Mouse (Mus musculus): ENCODE data around the gene Zdhhc17.

Gene Zdhhc17

DNA sequence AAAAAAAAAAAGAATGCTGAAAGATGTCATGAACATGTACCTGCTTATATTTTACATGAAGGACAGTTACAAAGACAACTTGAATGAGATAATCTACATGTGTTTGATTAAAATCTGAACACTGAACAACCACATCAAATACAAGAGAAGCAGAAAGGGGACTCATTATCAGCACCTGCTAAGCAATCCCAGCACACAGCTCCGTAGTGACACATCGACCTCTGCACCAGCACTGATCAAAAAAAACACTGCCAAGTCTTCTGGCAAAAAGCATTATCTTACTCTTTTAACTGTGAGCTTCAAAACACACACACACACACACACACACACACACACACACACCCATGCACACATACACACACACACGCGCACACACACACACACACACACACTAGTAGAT lies 58.2 kb downstream of the Zdhhc17 start:
- no peak for DNase-seq

DNA sequence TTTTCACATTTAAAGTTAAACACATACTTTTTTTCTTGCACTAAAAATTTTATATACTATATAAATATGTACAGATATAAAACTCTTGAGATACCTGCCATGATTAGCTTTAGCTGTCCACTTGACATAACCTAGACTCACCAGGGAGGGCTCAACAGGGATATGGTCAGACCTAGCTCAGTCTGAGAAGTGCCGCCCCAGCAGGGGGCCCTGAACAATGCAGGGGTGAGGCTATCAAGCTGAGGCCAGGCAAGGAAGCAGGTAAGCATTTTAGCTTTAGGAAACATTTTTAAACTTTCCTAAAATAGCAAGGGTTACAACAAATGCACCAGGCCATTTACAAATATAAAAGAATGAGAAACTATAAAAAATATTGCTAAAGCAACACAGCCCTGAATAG lies 58.8 kb downstream of the Zdhhc17 start:
- DNase-seq: no peak

DNA sequence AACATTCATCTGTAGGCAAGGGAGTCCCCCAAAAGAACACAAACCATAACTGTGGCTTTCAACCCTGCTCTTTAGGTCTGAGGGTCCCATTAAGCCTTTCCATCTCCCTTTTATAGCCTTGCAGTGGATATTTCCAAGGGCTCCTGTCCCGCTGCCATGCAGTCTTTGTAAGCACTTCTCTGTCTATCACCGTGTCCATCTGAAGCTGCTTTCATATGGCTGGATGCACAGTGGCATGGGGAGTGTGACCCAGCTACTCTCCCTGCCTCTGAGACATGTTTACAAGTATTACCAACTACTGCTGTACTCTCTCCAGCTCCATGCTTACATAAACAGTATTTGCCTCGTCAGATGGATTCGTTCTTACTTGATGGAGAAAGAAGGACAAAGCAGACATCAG lies 62.4 kb downstream of the Zdhhc17 start:
- DNase-seq: no peak

DNA sequence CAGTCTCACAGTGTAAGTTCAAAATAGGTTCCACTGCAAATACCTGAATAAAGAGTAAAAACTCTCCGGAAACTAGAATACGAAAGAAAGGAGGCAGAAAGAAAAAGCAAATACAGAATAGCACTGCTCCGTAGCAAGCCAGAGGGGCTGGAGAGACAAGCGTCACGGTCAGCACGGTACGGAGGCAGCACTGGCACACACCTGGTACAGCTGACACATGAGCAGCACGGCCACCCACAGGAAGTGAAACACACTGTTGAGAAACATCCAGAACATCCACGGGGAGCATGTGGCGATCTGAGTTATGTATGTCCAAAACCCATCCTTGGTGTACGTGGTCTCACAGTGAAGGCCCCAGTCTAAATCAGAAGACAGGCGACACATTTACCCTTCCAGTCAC lies 64.0 kb downstream of the Zdhhc17 start:
- no peak for DNase-seq

DNA sequence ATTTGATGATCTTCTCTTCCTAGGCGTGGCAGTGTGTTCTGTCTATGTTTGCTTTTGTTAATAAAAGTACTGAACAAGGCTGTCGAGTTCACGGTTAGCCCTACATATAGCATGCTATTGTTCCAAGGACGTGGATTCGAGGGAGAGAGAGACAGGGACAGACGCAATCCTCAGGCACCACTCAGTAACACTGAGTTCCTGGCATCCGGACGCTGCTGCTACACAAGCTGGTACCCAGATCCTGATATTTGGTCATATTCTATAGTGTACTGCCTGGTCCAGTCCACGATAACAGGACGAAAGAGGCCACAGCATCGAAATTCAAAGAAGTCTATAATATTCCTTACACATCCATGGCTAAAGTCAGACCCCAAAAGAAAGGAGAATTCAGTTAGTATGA lies 65.8 kb downstream of the Zdhhc17 start:
- DNase-seq: no peak

DNA sequence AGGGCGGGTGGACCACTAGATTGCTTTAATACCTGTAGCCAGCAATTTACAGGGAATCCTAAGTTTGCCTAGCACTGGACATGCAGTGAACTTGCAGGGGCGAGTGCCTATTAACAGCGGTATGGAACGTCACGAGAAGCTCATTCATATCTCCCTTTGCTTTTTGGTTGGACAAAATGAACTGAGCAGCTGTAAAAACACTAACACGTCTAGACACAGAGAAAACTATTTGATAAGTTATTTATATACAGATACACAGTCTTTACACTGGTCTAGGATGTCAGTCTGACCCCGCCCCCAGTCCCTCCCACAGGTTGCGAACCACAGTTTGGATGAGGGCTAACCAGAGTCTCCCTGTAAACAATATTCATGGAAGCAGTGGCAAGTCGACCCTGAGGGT lies 67.1 kb downstream of the Zdhhc17 start:
- no peak for DNase-seq

DNA sequence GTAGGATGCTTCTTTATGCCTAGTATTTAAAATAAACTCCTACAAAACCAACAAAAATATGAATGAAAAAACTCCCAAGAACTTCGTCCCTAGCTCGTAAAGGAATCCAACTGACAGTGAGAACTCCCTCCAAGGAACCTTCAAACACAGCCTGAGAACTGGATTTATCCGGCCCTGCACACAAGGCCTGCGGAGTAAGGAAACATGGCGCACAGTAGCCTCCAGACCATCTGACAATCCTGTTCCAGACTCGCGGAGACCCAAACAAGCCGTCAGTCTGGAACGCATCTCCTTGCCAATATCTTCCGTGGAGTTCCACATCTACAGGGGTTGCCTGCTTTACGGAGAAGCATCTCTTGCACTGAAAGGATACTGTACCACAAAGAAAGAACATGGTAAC lies 68.0 kb downstream of the Zdhhc17 start:
- no peak for DNase-seq

DNA sequence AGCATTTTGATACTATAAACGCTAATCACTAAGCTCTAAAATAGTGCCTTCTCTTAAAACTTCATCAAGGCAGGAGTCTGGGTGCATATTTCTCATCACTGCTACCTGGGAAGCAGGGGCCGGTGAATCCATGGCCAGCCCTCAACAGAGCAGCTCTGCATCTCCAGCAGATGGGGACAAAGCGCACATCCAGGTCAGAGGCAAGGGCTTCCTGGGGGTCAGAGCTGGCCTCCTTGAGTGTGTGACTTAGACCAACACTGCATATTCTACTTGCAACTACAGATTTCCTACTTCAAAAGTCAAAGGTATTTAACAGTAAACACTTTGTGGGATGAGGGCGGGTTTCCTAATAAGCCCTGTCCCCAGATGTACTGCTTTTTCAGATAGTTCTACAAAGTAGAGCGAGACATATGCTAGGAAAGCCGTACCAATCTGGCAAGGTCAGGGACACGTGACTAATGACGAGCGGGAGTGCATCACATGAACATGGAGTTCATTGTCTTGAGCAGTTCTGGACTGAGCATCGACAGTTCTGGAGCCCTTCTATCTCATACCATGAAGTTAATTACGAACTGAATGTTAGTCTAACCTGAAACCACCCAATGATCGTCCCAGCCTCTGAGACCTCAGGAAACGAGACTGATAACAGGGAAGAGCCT lies 69.1 kb downstream of the Zdhhc17 start:
- DNase-seq: no peak

DNA sequence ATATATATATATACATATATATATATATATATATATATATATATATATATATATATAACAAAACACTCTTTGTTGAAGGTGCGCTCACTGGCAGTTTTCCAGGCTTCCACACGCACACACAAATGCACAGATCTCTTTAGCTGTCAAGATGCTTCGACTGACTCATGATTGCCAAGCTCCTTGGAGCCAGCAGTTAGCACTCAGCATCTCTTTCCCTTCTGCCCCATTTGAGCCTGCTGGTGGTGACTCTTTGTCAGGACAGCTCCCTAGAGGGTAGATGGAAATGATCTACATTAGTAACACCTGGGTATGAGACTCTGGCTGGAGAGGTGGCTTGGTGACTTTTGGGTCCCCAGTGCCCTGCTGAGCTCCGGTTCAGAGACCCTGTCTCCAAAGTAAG lies 70.2 kb downstream of the Zdhhc17 start:
- no peak for DNase-seq

DNA sequence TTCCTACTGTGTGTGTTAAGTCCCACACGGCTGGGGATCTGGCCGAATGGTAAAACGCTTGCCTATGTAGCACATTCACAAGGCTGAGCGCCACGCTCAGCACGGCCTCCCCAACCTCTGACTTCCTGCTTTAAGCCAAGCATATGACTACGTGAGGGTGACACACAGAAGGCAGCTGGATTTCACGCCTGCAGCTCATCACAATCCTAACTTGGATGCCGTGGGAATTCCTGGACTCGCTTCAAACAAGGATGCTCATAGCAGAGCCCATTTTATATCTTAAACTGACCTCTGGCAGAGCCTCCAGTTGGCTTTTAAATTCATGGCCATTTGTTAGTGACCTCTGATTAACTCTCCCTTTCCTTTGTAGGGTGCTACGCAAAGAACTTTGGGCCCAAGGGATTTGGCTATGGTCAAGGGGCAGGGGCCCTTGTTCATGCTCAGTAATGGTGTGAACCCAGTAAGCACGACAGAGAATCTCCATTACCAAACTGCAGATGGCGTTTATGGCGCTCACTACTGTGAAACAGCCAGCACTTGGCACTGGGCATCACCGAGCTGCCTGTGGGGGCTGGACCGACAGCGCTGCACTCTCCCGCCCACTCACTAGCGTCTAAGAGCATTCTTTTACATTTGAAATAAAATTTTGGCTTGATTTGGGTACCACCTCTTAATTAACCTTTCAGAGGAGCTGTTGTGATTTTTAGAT lies 70.9 kb downstream of the Zdhhc17 start:
- DNase-seq: no peak

DNA sequence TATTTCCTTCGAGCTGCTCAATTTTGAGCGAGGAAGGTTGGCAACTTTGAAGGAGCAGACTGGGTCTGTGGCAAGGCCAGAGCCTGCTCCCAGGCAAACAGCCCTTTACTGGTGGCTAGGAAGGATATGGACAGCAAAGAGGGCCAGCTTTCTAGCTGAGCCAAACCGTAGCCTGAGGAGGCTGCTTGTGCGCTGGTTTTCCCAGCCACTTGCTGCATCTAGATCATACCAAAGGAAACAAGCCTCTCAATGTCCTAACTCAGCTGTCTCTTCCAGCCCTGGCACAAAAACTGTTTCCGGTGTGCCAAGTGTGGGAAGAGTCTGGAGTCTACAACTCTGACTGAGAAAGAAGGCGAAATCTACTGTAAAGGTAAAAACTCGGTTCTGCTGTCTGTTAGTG lies 71.6 kb downstream of the Zdhhc17 start:
- DNase-seq: no peak

DNA sequence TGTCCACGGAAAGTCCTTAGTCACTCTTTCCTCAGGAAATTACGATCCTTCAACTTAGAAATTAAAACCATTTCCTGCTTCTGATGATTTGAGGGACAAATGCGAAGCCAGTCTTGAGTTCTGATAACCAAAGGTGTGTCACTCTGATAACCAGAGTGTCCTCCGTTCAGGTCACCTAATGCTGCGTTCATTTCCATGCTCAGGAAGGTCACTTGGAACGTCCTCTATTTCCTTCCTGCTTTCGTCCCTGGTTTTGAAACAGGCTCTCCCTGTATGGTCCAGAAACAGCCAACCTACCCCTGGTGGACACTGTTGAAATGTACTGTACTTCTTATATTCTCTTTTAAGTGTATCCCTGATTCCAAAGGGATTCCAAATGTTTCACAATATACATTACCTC lies 74.3 kb downstream of the Zdhhc17 start:
- no peak for DNase-seq

DNA sequence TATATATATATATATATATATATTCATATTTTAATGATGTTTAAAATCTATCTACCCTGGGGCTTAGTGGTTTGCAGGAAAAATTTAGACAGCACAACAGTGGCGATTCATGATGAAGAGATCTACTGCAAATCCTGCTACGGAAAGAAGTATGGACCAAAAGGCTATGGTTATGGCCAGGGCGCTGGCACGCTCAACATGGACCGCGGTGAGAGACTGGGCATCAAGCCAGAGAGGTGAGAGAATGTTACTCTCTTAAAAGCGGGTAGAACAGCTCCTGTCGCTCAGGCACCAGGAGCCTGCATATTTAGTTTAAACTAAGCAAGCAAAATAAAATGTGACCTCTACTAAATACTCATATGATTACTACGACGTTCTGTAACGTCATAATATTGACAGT lies 74.9 kb downstream of the Zdhhc17 start:
- no peak for DNase-seq

DNA sequence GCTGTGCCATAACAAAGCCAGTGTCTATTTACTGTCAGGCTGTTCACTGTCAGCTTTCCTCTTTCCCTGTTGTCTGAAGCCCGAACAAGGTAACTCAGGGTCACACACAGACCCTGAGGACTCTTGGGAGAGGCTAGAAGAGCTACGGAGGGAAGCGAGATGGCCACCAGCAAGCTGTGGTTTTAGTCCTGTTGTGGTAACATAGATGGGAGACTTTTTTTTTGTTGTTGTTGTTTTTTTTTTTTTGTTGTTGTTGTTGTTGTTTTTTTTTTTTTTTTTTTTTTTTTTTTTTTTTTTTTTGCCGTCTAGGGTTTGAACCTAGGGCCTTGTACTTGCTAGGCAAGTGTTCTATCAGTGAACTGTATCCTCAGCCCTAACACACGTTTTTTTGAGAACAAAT lies 76.4 kb downstream of the Zdhhc17 start:
- DNase-seq: no peak

DNA sequence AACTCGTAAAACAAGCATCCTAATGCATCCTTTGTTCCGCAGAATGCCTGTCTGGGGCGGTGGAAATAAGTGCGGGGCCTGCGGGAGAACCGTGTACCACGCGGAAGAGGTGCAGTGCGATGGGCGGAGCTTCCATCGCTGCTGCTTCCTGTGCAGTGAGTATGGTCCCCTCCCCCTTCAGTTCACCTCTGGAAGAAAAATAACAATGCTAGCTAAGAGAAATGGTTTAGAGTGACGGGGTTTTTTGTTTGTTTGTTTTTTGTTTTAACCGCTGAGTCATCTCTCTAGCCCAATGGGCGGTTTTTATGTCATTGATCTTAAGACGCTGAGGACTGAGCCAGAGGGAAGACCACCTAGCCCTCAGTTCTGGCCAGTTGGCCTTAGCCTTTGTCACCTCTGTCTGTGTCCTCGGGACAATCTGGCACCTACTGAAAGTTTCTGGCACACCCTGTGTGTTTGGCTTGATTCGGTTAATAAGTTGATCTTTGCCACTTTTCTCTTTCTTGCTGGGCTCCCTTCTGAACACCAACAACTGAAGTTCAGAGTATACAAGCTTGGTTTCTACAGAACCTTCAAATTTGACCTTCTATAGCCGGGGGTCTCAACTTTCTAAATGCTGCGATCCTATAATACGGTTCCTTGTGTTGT lies 77.9 kb downstream of the Zdhhc17 start:
- DNase-seq: no peak

DNA sequence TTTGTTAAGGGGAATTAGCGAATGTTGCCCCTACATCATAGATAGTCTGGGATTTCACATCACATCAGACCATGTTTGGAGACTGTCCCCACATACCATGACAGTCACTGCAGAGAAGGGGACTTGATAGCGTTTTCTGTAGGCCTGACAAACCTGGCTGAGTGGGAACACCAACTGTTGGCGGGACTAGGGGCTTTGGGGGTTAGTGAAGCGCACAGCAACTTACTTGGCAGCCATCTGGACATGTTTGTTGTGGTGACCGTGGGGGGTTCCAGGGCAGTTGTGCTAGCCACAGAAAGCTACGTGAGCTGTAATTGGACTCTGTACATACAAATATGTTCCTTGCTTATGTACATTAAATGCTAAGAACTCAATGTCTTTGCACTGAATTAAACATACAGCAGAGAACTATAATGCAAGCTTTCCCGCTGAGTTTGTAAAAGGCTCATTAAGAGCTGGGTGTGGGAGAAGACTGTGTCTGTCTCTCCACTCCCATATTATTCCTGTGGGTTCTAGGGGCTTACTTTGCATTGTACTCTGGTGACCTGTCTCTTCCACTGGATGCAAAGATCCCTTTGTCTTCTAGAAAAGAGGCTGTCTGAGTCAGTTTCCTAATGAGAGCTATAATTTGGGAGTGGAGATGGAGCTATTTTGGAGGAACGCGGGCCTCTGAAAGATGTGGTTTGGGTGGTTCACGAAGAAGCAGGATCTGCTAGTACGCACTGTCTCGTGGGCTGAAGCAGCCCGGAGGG lies 78.6 kb downstream of the Zdhhc17 start:
- no peak for DNase-seq

DNA sequence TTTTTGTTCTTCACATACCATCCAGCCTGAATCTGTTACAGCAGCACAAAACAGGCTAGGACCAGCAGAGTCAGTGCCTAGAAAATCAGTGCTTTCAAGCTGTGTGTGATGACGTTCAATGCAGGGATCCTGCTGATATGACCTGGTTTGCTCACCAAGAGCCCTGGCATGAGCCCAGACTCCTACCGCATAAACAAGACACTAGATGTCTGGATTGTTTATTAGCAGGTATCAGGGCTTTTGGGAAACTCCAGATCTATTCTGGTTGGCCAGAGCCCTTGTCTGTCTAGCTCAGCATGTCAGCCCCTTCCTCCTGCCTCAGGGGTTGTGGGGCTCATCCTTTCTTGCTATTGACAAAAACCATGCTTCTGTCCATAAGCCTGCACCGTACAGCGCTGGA lies 80.2 kb downstream of the Zdhhc17 start:
- no peak for DNase-seq

DNA sequence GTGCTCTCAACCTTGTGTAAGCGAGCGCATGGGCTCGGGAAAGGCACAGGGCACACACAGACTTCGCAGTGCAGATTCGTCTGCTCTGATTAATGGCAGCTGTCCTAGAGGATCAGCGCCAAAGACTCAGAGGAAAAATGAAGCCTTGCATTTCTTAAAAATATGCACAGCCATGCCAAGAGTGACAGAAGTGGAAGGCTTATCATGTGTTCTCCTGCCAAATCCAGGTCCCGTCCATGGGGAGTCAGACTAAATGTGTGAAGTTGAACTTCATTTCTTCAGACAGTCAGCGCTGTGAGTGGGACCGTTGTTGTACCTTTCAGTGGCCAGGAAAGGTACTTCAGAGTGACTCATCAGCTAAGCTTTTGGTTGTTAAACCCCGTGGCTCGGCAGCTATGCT lies 82.4 kb downstream of the Zdhhc17 start:
- no peak for DNase-seq

DNA sequence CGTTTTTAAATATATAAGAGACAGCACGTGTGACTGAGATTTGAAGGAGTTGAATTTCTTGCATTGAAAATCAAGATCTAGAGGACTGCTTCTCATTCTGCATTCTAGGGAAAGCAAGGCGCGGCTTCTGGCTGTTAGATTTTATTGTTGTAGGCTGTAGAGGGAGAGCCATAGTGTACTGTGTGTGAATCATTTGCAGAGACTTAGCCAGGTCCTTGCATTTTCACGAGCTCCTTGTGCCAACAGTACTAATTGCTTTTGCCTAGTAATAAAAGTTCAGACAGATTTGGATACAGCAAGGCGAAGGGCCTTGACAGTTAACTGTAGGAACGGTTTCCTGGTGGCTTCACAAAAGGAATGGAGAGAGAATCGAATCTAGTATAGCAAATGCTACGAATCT lies 87.3 kb downstream of the Zdhhc17 start:
- DNase-seq: no peak

DNA sequence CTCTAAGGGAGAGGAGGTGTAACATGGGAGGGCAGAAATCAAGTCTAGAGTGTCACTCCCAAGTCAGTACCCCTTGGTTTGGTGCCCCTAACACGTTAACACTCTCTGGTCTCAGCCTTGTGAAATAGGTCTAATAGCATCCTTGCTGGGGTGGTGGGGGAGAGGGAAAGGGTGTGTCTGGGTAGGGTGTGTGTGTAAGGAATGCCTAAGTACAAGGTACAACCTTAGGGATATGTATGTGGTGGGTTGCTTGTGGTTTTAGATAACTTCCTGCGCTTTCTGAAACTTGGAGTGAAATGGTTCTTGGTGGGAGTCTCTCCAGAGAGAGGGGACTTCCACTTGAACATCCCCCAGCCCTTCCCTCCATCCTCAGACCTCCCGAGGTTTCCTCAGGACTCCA lies 88.0 kb downstream of the Zdhhc17 start:
- no peak for DNase-seq

DNA sequence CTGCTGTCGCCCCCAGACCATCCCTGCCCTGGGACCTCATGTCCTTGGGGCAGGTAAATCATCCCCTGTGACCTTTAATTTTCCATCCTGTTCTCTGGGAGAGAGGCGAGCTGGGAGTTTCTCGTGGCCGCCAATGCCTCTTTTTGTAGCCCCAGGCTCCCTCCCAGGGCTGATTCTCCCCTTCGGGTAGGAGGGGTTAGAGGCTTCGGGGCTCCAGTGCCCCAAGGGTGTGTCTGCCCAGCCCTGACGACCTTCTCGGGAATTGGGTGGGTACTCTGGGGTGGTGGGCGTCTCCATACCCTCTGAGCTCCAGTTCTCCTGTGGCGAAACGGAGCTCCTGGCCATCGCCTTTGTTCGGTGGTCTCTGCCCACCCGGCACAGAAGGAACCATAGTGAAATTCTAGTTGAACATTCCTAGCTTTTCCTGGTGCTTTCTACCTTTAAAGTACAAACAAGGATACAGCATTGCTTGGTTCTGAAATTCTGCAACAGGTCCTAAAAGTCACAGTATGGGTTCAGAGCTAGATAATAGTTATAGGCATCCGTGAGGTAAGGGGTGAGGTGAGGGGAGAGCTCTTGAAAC lies 89.5 kb downstream of the Zdhhc17 start:
- no peak for DNase-seq

DNA sequence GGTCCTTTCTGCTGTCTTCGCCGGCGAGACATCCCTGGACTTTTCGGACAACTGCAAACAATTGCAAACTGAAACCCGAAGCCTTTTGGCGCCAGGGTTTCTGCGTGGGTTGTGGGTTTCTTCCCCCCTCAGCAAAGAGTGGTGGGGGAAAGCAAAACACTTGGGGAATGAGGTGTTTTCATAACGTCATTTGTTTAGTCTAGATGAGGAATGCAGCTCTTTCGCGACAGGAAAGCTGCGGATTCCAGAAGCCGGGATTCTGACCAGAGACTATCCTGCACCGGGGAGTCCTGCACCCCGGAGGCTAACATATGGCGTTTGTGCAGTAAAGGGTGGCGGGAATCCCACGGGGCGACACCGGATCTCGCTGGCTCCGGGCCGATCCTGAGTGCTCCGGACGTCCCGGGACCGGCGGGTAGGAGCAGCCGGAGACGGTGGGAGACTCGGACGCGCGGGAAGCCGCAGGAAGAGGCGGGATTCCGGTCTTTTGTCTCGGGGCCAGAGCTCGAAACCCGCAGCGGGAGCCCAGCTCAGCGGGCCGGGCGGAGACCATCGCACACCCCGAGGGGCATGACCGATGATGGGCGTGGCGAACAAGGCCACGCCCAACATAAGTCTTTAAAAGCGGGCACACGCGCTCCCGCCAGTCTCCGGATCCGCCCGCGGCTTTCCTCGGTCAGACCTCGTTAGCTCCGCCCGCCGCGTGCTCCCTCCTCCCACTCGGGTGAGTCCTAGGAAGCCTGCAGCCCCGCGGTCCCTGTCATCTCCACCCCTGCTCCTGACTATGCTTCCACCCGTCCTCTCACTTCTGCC lies 90.2 kb downstream of the Zdhhc17 start, which contains the start of gene Csrp2:
Gene Csrp2, plus strand, starts transcription at position 259 of the 813 bp plus-strand sequence.
- peak; percentile 94 for DNase-seq

Measured in kidney, adult 18-20 months (tissue).